Mouse (Mus musculus) C2C12 (cell line): ENCODE data around the gene Rab7.

Experiments
- CEBPB ChIP-seq: IDR thresholded peaks from one replicate; pipeline ENCODE4 v1.6.1; 2011; ENCODE audit warnings: low read depth, mild to moderate bottlenecking, control low read depth, moderate library complexity
- CTCF ChIP-seq: IDR thresholded peaks from one replicate; pipeline ENCODE4 v1.5.1; 2011; ENCODE audit not compliant: control insufficient read depth, insufficient read depth, insufficient read length
- FOSL1 ChIP-seq: IDR thresholded peaks from one replicate; pipeline ENCODE4 v1.8.0; 2011; ENCODE audit warnings: mild to moderate bottlenecking, low read length; ENCODE audit not compliant: poor library complexity, insufficient read depth, severe bottlenecking
- MAX ChIP-seq: IDR thresholded peaks from one replicate; pipeline ENCODE4 v1.6.1; 2011; ENCODE audit warnings: mild to moderate bottlenecking, control low read depth
- MYOD1 ChIP-seq: IDR thresholded peaks from one replicate; pipeline ENCODE4 v1.6.1; 2011; ENCODE audit warnings: low read depth; ENCODE audit not compliant: control insufficient read depth, insufficient read length
- MYOG ChIP-seq: IDR thresholded peaks from one replicate; pipeline ENCODE4 v1.6.1; 2011; ENCODE audit not compliant: control insufficient read depth, insufficient read length; ENCODE audit errors: extremely low read depth
- USF1 ChIP-seq: IDR thresholded peaks from one replicate; pipeline ENCODE4 v1.6.1; 2011; ENCODE audit warnings: low read depth, mild to moderate bottlenecking, control low read depth, moderate library complexity

DNA sequence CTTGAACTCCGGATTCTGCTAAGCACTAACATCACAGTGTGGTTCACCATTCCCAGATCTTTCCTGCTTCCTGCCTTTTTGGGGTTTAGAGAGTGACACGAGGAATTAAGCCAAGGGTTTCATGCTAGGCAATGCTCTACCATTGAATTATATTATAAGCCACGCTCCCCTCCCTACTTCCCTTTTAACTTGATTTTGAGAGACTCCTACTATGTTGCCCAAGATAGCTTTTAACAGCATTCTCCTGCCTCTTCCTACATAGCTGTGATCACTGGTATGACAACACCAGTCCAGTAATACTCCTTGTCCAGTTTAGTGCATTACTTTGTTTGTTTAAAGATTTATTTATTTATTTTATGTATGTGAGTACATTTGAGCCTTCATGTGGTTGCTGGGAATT, 22.7 kb upstream of the Rab7 start:
- TF ChIP-seq CTCF (no peak), MAX (no peak), MYOD1 (no peak), USF1 (no peak), FOSL1 (no peak), CEBPB (no peak), MYOG (no peak)
